Mouse (Mus musculus): ENCODE measurements around the gene Nptx1. TPM values are rescaled to one million over a fixed set of nuclear protein-coding genes. Genes with fewer than 3 reads are reported as not detected.

Nptx1 gene
- total RNA-seq (2014; fragmentation: Nextera tagmentation) = not detected in 2 replicates
- total RNA-seq (2017) = 0.11 TPM in 1 of 2 replicates, not detected in the other
- not detected in 2 replicates for polyA plus RNA-seq (2012)

DNA sequence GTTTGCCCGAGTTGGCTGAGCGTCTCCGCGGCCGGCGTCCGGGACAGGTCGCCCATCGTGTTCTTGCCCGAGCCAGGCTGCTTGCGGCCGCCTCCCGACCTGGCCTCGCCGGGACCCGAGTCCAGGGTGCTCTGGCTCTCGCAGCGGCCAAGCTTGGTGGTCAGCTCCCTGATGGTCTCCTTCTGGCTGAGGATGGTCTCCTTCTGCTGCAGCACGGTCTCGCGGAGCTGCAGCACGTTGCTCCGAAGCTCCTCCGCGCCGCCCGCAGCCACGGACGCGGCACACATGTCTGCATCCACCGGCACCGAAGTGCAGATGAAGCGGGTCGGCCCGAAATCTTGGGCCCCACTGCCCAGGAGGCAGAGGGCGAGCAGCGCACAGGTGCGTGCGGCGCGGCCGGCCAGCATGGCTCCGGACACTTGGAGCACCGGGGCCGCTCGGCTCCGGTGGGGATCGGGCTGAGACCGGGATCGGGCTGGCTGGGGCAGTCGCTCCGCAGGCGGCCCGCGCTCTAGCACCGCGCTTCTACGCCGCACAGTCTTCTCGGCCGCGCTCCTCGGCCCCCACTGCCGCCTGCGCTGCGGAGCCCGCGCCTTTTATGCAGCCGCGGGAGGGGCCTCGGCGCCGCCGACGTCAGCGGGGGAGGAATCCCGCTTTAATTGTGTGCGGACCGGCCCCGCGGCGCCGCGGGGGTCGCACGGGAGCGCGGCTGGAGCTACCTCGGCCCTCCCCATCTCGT lies at the start of gene Nptx1:
Gene Nptx1 (minus strand): TSS at position 571 of the 739 bp plus-strand sequence.
- peak within 1 kb of the TSS; percentile 41; the same call in 1 of the 2 replicates for H3K4me3 ChIP-seq (ENCODE audit: low read depth, low read length)
- peaks cover 67% of the 10 kb centered on the region for H3K27me3 ChIP-seq (ENCODE audit: insufficient read depth, low read length)
- DNase-seq (ENCODE audit: low spot score) = no peak
- ATAC-seq (ENCODE audit: extremely low read depth, insufficient number of reproducible peaks, low FRiP score, poor library complexity, severe bottlenecking) = no peak
- peaks cover 34% of the 10 kb centered on the region for H3K9me3 ChIP-seq (replicated peaks)
- TF ChIP-seq TAL1 (conservative IDR thresholded peaks at IDR 0.05; ENCODE audit: low read depth, low read length) = no peak
- H3K36me3 ChIP-seq (replicated peaks) = no peaks in the 10 kb centered on the region
- no peaks in the 10 kb centered on the region for H3K4me1 ChIP-seq (ENCODE audit: insufficient read depth, low read depth, low read length)

GRCm38 (mm10) chr11:119593966-119594365 lies 46.4 kb upstream of the Nptx1 start:
- H3K27me3 ChIP-seq (ENCODE audit: insufficient read depth, low read length) = peaks cover 70% of the 10 kb centered on the region
- no peak overlapping the region for H3K4me3 ChIP-seq (ENCODE audit: low read depth, low read length)
- peaks cover 2% of the 10 kb centered on the region for H3K9me3 ChIP-seq (replicated peaks)

DNA sequence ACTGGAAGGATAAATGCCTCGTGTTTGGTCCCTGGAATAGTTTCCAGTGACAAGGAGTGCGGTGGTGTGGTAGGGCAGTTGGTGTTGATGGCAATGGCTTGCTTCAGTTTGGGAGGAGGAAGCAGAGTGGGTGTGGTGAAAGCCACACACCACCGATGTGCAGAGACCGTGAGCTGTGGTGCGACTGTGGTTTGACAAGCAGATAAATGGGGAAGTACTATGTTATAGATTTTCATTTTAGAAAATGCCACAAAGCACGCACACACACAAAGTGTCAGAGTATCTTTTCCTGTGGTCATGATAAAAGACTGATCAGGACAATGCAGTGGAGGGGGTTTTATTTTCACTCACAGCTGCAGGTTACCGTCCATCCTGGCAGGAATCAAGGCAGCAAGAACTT lies 41.7 kb upstream of the Nptx1 start:
- Histone ChIP-seq H3K36me3 (replicated peaks) (no peaks in the 10 kb centered on the region), H3K4me3 (ENCODE audit: low read depth, low read length) (no peak overlapping the region), H3K4me1 (ENCODE audit: insufficient read depth, low read depth, low read length) (peaks cover 30% of the 10 kb centered on the region), H3K9me3 (replicated peaks) (peaks cover 2% of the 10 kb centered on the region), H3K27me3 (ENCODE audit: insufficient read depth, low read length) (peaks cover 79% of the 10 kb centered on the region)
- peak; percentile 21 for DNase-seq (ENCODE audit: low spot score)
- TF ChIP-seq POLR2AphosphoS5 (IDR thresholded peaks at IDR 0.05; ENCODE audit: insufficient replicate concordance, low read depth, low read length) (no peak), GATA1 (IDR thresholded peaks at IDR 0.05; ENCODE audit: borderline replicate concordance, low read length) (no peak), CTCF (IDR thresholded peaks at IDR 0.05; ENCODE audit: low read depth, low read length) (no peak), TAL1 (conservative IDR thresholded peaks at IDR 0.05; ENCODE audit: low read depth, low read length) (no peak), GATA2 (IDR thresholded peaks at IDR 0.05; ENCODE audit: borderline replicate concordance, low read depth, low read length) (no peak)
- peak; percentile 75 for ATAC-seq (ENCODE audit: extremely low read depth, insufficient number of reproducible peaks, low FRiP score, poor library complexity, severe bottlenecking)

More at GRCm38 (mm10) chr11:119593966-119594365, 46.4 kb upstream of the Nptx1 start:
- peaks cover 16% of the 10 kb centered on the region for H3K4me1 ChIP-seq (ENCODE audit: insufficient read depth, low read depth, low read length)
- no peaks in the 10 kb centered on the region for H3K36me3 ChIP-seq (replicated peaks)
- DNase-seq (ENCODE audit: low spot score) (no peak), ATAC-seq (ENCODE audit: extremely low read depth, insufficient number of reproducible peaks, low FRiP score, poor library complexity, severe bottlenecking) (no peak)
- TF ChIP-seq POLR2AphosphoS5 (IDR thresholded peaks at IDR 0.05; ENCODE audit: insufficient replicate concordance, low read depth, low read length) (no peak), GATA1 (IDR thresholded peaks at IDR 0.05; ENCODE audit: borderline replicate concordance, low read length) (no peak), CTCF (IDR thresholded peaks at IDR 0.05; ENCODE audit: low read depth, low read length) (no peak), TAL1 (conservative IDR thresholded peaks at IDR 0.05; ENCODE audit: low read depth, low read length) (no peak), GATA2 (IDR thresholded peaks at IDR 0.05; ENCODE audit: borderline replicate concordance, low read depth, low read length) (no peak)

- no peak for TF ChIP-seq GATA1 (IDR thresholded peaks at IDR 0.05; ENCODE audit: borderline replicate concordance, low read length)
- no peak for TF ChIP-seq TAL1 (conservative IDR thresholded peaks at IDR 0.05; ENCODE audit: low read depth, low read length)
- no peak for TF ChIP-seq GATA2 (IDR thresholded peaks at IDR 0.05; ENCODE audit: borderline replicate concordance, low read depth, low read length)
- no peak for TF ChIP-seq CTCF (IDR thresholded peaks at IDR 0.05; ENCODE audit: low read depth, low read length)
- TF ChIP-seq POLR2AphosphoS5 (IDR thresholded peaks at IDR 0.05; ENCODE audit: insufficient replicate concordance, low read depth, low read length) = no peak
- peaks cover 30% of the 10 kb centered on the region for H3K4me1 ChIP-seq (ENCODE audit: insufficient read depth, low read depth, low read length)
- no peak overlapping the region for H3K4me3 ChIP-seq (ENCODE audit: low read depth, low read length)
- DNase-seq (ENCODE audit: low spot score) (no peak), ATAC-seq (ENCODE audit: extremely low read depth, insufficient number of reproducible peaks, low FRiP score, poor library complexity, severe bottlenecking) (no peak)
- no peaks in the 10 kb centered on the region for H3K36me3 ChIP-seq (replicated peaks)
- peaks cover 2% of the 10 kb centered on the region for H3K9me3 ChIP-seq (replicated peaks)
- H3K27me3 ChIP-seq (ENCODE audit: insufficient read depth, low read length) = peaks cover 67% of the 10 kb centered on the region
These were observed 39.6 kb upstream of the Nptx1 start for GRCm38 (mm10) chr11:119587112-119587511.

- no peaks in the 10 kb centered on the region for H3K36me3 ChIP-seq (replicated peaks)
- peaks cover 63% of the 10 kb centered on the region for H3K27me3 ChIP-seq (ENCODE audit: insufficient read depth, low read length)
- H3K4me1 ChIP-seq (ENCODE audit: insufficient read depth, low read depth, low read length) = peaks cover 30% of the 10 kb centered on the region
- TF ChIP-seq GATA1 (IDR thresholded peaks at IDR 0.05; ENCODE audit: borderline replicate concordance, low read length) (no peak), GATA2 (IDR thresholded peaks at IDR 0.05; ENCODE audit: borderline replicate concordance, low read depth, low read length) (no peak), TAL1 (conservative IDR thresholded peaks at IDR 0.05; ENCODE audit: low read depth, low read length) (no peak), POLR2AphosphoS5 (IDR thresholded peaks at IDR 0.05; ENCODE audit: insufficient replicate concordance, low read depth, low read length) (no peak), CTCF (IDR thresholded peaks at IDR 0.05; ENCODE audit: low read depth, low read length) (no peak)
- no peak for DNase-seq (ENCODE audit: low spot score)
- peaks cover 2% of the 10 kb centered on the region for H3K9me3 ChIP-seq (replicated peaks)
- H3K4me3 ChIP-seq (ENCODE audit: low read depth, low read length) = no peak overlapping the region
- ATAC-seq (ENCODE audit: extremely low read depth, insufficient number of reproducible peaks, low FRiP score, poor library complexity, severe bottlenecking) = no peak
These were observed 39.0 kb upstream of the Nptx1 start for GRCm38 (mm10) chr11:119586511-119586910.

GRCm38 (mm10) chr11:119577721-119578120 lies 30.2 kb upstream of the Nptx1 start:
- Histone ChIP-seq H3K36me3 (replicated peaks) (no peaks in the 10 kb centered on the region), H3K4me3 (ENCODE audit: low read depth, low read length) (no peak overlapping the region), H3K27me3 (ENCODE audit: insufficient read depth, low read length) (peaks cover 37% of the 10 kb centered on the region), H3K9me3 (replicated peaks) (no peaks in the 10 kb centered on the region), H3K4me1 (ENCODE audit: insufficient read depth, low read depth, low read length) (no peaks in the 10 kb centered on the region)
- no peak for DNase-seq (ENCODE audit: low spot score)
- ATAC-seq (ENCODE audit: extremely low read depth, insufficient number of reproducible peaks, low FRiP score, poor library complexity, severe bottlenecking) = no peak
- no peak for TF ChIP-seq GATA2 (IDR thresholded peaks at IDR 0.05; ENCODE audit: borderline replicate concordance, low read depth, low read length)
- no peak for TF ChIP-seq POLR2AphosphoS5 (IDR thresholded peaks at IDR 0.05; ENCODE audit: insufficient replicate concordance, low read depth, low read length)
- no peak for TF ChIP-seq GATA1 (IDR thresholded peaks at IDR 0.05; ENCODE audit: borderline replicate concordance, low read length)
- TF ChIP-seq TAL1 (conservative IDR thresholded peaks at IDR 0.05; ENCODE audit: low read depth, low read length) = no peak
- no peak for TF ChIP-seq CTCF (IDR thresholded peaks at IDR 0.05; ENCODE audit: low read depth, low read length)
